Mouse (Mus musculus) cerebellum, adult 11-12 months (tissue): ENCODE data around the gene Rundc3b.

Experiments used
- DNase-seq: peaks from one replicate; pipeline ENCODE4 v3.0.0; 2022

Rundc3b gene

GRCm38 (mm10) chr5:8622596-8623231, at the start of gene Rundc3b:
Gene Rundc3b, minus strand, starts transcription at chr5:8622952.
- peak; percentile 96 for DNase-seq

- no peak for DNase-seq
Measured at GRCm38 (mm10) chr5:8669606-8670005, 46.9 kb upstream of the Rundc3b start.

- no peak for DNase-seq
Measured at GRCm38 (mm10) chr5:8667758-8668474, 45.2 kb upstream of the Rundc3b start.

GRCm38 (mm10) chr5:8664678-8665077, 41.9 kb upstream of the Rundc3b start:
- no peak for DNase-seq

GRCm38 (mm10) chr5:8660738-8661151, 38.0 kb upstream of the Rundc3b start:
- DNase-seq = no peak

- DNase-seq = no peak
Measured at GRCm38 (mm10) chr5:8659911-8660737, 37.4 kb upstream of the Rundc3b start, which contains the start of gene Abcb1a. Gene Abcb1a, plus strand, starts transcription at chr5:8660077.

- DNase-seq = no peak
Measured at GRCm38 (mm10) chr5:8652085-8652484, 29.3 kb upstream of the Rundc3b start.

- no peak for DNase-seq
Measured at GRCm38 (mm10) chr5:8648774-8649173, 26.0 kb upstream of the Rundc3b start.

- no peak for DNase-seq
Measured at GRCm38 (mm10) chr5:8648300-8648699, 25.5 kb upstream of the Rundc3b start.

- no peak for DNase-seq
Measured at GRCm38 (mm10) chr5:8634489-8634975, 11.8 kb upstream of the Rundc3b start.

GRCm38 (mm10) chr5:8632901-8633300, 10.1 kb upstream of the Rundc3b start:
- DNase-seq = no peak

- peak; percentile 72 for DNase-seq
Measured at GRCm38 (mm10) chr5:8622071-8622595, 619 bp downstream of the Rundc3b start.

GRCm38 (mm10) chr5:8571118-8571517, 51.6 kb downstream of the Rundc3b start:
- DNase-seq = no peak

- no peak for DNase-seq
Measured at GRCm38 (mm10) chr5:8566867-8567266, 55.9 kb downstream of the Rundc3b start.

- DNase-seq = no peak
Measured at GRCm38 (mm10) chr5:8544512-8544911, 78.2 kb downstream of the Rundc3b start.

GRCm38 (mm10) chr5:8542631-8543207, 80.0 kb downstream of the Rundc3b start:
- no peak for DNase-seq

- no peak for DNase-seq
Measured at GRCm38 (mm10) chr5:8541120-8542117, 81.3 kb downstream of the Rundc3b start.

- DNase-seq = no peak
Measured at GRCm38 (mm10) chr5:8519006-8519405, 103.7 kb downstream of the Rundc3b start.

GRCm38 (mm10) chr5:8491778-8492177, 131.0 kb downstream of the Rundc3b start:
- DNase-seq = no peak

GRCm38 (mm10) chr5:8489471-8490110, 133.2 kb downstream of the Rundc3b start:
- no peak for DNase-seq
